Mouse (Mus musculus): ENCODE results near the gene Angel1. TPM values are rescaled to one million over a fixed set of nuclear protein-coding genes. Genes with fewer than 3 reads are reported as not detected.

The Angel1 gene
- polyA plus RNA-seq, 1 experiment from 2014 or later, result 9.6 TPM

DNA sequence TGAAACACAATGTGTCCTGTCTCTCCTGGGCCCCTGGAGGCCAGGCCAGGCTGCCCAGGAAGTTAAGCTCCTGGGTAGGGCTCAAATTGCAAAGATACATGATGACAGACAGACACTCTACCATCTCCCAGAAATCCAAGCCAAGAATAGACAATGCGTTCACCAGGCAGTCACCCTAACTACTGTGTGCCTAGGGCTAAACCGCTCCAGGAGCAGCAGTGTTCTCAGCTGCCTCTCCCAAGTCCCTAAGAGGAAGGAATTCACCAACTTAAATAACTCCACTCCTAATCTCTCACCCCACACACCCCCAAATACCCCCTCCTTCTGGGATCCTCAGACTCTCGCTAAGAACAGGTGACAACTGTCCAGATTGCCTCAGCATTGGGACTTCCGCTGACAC is 54.2 kb downstream of the Angel1 start:
- no peaks in the 10 kb centered on the region for H3K27me3 ChIP-seq
- H3K4me3 ChIP-seq, result no peak overlapping the region
- H3K4me1 ChIP-seq, result no peaks in the 10 kb centered on the region
- H3K9me3 ChIP-seq, result no peaks in the 10 kb centered on the region
- no peak overlapping the region for H3K9ac ChIP-seq
- H3K27ac ChIP-seq, result no peak overlapping the region
- no peak overlapping the region for H3K4me2 ChIP-seq
- no peaks in the 10 kb centered on the region for H3K36me3 ChIP-seq
- 0 out of 2 replicates have a peak, but pooled peaks have one; percentile 58 for ATAC-seq (ENCODE audit: insufficient number of reproducible peaks, low FRiP score, low TSS enrichment, low read depth)
- 72% methylated on average over 4 of the region's 4 CpGs for WGBS

DNA sequence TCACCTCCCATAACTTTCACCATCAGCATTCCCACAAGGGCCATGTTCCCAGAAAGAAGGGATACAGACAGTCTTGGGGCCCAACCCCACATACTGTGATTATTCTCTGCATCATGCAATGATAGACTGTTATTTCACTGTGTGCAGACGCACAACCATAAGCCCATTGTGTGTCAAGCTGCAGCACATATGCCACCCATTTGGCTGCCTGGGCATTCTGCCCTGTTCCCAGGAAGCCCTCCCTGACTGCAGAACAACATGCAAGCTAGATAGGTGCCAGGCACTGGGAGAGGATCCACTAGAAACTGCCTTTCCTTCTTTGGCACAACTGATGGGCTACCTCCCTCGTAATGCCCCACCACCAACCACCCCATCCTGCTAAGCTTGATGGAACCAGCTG is 57.9 kb downstream of the Angel1 start:
- Histone ChIP-seq H3K27me3 (no peaks in the 10 kb centered on the region), H3K9me3 (no peaks in the 10 kb centered on the region), H3K4me3 (no peak overlapping the region), H3K27ac (no peak overlapping the region), H3K4me2 (no peak overlapping the region), H3K9ac (no peak overlapping the region), H3K4me1 (no peaks in the 10 kb centered on the region), H3K36me3 (no peaks in the 10 kb centered on the region)
- ATAC-seq (ENCODE audit: insufficient number of reproducible peaks, low FRiP score, low TSS enrichment, low read depth), result no peak
- 91% methylated on average over 2 of the region's 2 CpGs for WGBS

DNA sequence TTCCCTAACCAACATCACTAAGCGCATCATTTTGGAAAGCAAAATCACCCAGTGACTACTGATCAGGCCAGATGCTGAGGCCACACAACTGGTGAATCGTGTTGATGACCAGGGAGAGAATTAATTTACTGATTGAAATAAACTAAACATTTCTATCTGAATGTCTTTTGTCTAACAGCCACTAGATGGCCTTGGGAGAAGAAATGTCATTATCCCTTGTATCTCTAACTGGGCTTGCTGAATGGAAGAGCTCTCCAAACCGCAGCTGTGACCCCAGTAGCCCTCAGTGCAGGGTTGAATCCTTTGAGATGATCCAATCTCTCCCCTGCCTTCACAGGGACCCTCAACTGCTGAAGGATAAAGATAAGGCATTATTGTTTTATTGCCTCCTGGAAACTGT is 60.6 kb downstream of the Angel1 start:
- ATAC-seq (ENCODE audit: insufficient number of reproducible peaks, low FRiP score, low TSS enrichment, low read depth), result no peak
- no peak overlapping the region for H3K4me2 ChIP-seq

DNA sequence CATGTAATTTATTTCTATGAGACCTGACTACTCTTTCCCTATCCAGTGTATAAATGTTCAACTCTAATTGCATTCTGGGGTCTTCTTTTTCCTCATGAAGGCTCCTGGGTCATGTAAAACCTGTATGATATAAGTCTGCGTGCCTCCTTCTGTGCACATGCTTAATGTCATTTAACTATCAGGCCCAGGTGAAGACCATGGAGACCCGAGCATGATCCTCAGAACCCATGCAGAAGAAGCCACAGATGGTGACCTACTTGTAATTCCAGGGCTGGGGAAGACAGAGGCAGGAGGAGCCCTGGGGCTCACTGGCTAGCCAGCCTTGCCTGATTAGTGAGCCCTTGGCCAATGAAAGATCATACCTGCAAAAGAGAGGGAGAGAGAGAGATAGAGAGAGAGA is 65.8 kb downstream of the Angel1 start:
- Histone ChIP-seq H3K9me3 (no peaks in the 10 kb centered on the region), H3K4me1 (no peaks in the 10 kb centered on the region), H3K27me3 (0 out of 2 replicates have a peak, but pooled peaks cover 4% of the 10 kb centered on the region), H3K36me3 (no peaks in the 10 kb centered on the region), H3K4me3 (no peak overlapping the region), H3K27ac (no peak overlapping the region), H3K9ac (no peak overlapping the region), H3K4me2 (no peak overlapping the region)
- no peak for ATAC-seq (ENCODE audit: insufficient number of reproducible peaks, low FRiP score, low TSS enrichment, low read depth)
- WGBS, result 65% methylated on average over 2 of the region's 2 CpGs

More for the DNA sequence above, 60.6 kb downstream of the Angel1 start:
- no peak overlapping the region for H3K4me3 ChIP-seq
- H3K27me3 ChIP-seq, result no peaks in the 10 kb centered on the region
- H3K9me3 ChIP-seq, result no peaks in the 10 kb centered on the region
- H3K9ac ChIP-seq, result no peak overlapping the region
- H3K27ac ChIP-seq, result no peak overlapping the region
- 63% methylated on average over 3 of the region's 3 CpGs for WGBS
- H3K4me1 ChIP-seq, result no peaks in the 10 kb centered on the region
- H3K36me3 ChIP-seq, result no peaks in the 10 kb centered on the region

DNA sequence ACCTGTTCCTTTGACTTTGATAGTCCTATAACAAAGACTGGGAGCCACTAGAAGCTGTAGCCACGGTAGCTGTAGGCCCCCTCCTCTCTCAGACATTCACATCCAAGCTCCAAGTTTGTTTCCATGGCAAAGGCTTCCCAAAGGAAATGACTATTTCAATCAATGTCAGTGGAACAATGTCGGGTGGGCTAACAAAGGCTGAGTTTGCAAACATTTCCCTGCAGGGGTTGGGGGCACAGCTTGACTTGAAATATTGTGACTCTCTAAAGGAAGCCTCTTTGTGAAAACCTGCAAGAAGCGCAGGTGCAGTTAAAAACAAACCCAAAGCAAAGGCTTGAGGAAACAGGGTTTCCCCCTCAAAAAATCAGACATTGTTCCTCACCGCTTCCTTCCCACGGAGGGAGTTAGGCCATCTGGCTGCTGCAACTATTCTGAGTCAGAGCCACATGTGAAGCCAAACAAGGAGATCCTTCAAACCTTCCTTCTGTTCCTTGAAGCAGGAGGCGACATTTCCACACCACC is 66.8 kb downstream of the Angel1 start:
- no peak overlapping the region for H3K4me2 ChIP-seq
- no peak for ATAC-seq (ENCODE audit: insufficient number of reproducible peaks, low FRiP score, low TSS enrichment, low read depth)
- H3K27me3 ChIP-seq, result 0 out of 2 replicates have a peak, but pooled peaks cover 4% of the 10 kb centered on the region
- H3K36me3 ChIP-seq, result no peaks in the 10 kb centered on the region
- no peak overlapping the region for H3K4me3 ChIP-seq
- H3K4me1 ChIP-seq, result no peaks in the 10 kb centered on the region
- peak overlapping the region; percentile 3; the same call in 1 of the 2 replicates for H3K27ac ChIP-seq
- WGBS, result 34% methylated on average over 6 of the region's 6 CpGs
- H3K9me3 ChIP-seq, result no peaks in the 10 kb centered on the region
- no peak overlapping the region for H3K9ac ChIP-seq

DNA sequence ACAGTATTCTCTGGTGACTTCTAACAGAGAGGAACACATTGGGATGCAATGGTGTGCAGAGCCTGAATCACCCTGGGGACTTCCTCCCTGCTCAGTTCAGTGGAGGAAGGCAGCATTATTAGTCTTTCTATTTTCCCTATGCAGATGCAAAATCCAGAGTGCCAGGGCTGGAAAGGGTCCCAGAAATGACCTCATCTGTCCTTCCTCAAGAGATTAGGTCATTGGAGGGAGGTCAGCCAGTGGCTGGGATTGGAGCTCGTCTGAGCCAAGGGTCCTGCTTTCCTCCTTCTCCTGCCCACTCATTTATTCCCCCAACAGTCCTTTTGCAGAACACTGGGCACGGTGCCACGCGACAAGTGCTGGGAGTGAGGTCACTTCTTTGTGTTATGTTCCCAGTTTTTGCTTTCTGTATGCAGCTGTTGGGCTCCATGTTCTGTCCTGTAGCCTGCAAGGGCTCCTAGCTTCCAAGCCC is 73.7 kb downstream of the Angel1 start:
- 44% methylated on average over 4 of the region's 4 CpGs for WGBS
- peak; percentile 85 for ATAC-seq (ENCODE audit: insufficient number of reproducible peaks, low FRiP score, low TSS enrichment, low read depth)

DNA sequence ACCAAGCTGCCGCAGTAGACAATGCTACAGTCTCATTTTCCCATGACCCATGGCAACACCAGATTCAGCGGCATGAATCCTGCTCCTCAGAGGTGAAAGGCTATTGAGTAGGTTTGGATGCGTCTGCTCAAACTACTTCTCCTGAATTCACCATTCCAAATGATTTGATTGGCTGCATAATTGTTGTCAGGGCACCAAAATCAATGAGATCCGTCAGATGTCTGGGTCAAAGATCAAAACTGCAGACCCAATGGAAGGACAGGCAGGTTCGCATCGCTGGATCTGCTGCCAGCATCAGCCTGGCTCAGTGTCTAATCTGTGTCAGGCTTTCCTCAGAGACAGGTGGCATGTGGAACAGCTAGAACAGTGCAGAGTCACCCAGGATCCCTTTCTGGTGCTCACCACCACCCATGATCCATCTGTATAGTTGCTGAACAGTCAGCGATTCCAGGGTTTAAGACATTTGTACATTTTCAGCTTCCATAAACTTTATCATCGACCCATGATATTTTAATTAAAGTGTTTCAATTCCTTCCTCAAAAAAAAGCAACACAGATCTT is 74.9 kb downstream of the Angel1 start:
- Histone ChIP-seq H3K4me3 (no peak overlapping the region), H3K4me2 (no peak overlapping the region), H3K27me3 (0 out of 2 replicates have a peak, but pooled peaks cover 4% of the 10 kb centered on the region), H3K9ac (no peak overlapping the region), H3K9me3 (no peaks in the 10 kb centered on the region), H3K36me3 (no peaks in the 10 kb centered on the region), H3K27ac (no peak overlapping the region), H3K4me1 (peaks cover 27% of the 10 kb centered on the region)
- 91% methylated on average over 8 of the region's 8 CpGs for WGBS
- ATAC-seq (ENCODE audit: insufficient number of reproducible peaks, low FRiP score, low TSS enrichment, low read depth), result no peak

More for the DNA sequence above, 73.7 kb downstream of the Angel1 start:
- H3K9ac ChIP-seq, result no peak overlapping the region
- H3K27me3 ChIP-seq, result 0 out of 2 replicates have a peak, but pooled peaks cover 4% of the 10 kb centered on the region
- H3K36me3 ChIP-seq, result no peaks in the 10 kb centered on the region
- peak overlapping the region; percentile 80 for H3K27ac ChIP-seq
- peaks cover 15% of the 10 kb centered on the region for H3K4me1 ChIP-seq
- no peak overlapping the region for H3K4me3 ChIP-seq
- no peaks in the 10 kb centered on the region for H3K9me3 ChIP-seq
- no peak overlapping the region for H3K4me2 ChIP-seq

Other genes starting within 250 kb of the Angel1 start
- gene Vash1, start 47.8 kb downstream of the Angel1 start, polyA plus RNA-seq (2015; fragmentation: Nextera tagmentation; extraction: Ambion mirVana), result 14.0 and 14.1 TPM in 2 replicates
- not detected in 2 replicates for gene Lrrc74a, start 7.9 kb upstream of the Angel1 start, polyA plus RNA-seq (2015; fragmentation: Nextera tagmentation; extraction: Ambion mirVana)
- gene Irf2bpl, start 158.3 kb upstream of the Angel1 start, polyA plus RNA-seq (2015; fragmentation: Nextera tagmentation; extraction: Ambion mirVana), result 36.0 and 38.5 TPM in 2 replicates
- gene Cipc, start 220.6 kb upstream of the Angel1 start, polyA plus RNA-seq (2015; fragmentation: Nextera tagmentation; extraction: Ambion mirVana), result 22.0 and 23.3 TPM in 2 replicates